Mouse (Mus musculus) spleen, adult 2 months (tissue): Measurements from ENCODE around the gene Gm10031. TPM values are rescaled to one million over a fixed set of nuclear protein-coding genes. Genes with fewer than 3 reads are reported as not detected.
"Not testable (repeated sequence)": the region's sequence is repeated elsewhere in the genome, so short reads cannot be mapped to it uniquely, and the experiment has no call there.

ENCODE experiments used
- DNase-seq, 2 experiments: peaks; one replicate each; pipeline versions ENCODE4 v3.0.0 to v3.0.0-alpha.2; 2012 to 2021; ENCODE audit warnings: low spot score in 2 of 2, low read depth in 1 of 2
- H3K27ac ChIP-seq: fragments of 200-500 bp; 2 replicates; pipeline ENCODE4 v1.5.1; 2012; ENCODE audit warnings: low read length, inconsistent platforms; ENCODE audit not compliant: insufficient read depth
- H3K27me3 ChIP-seq: fragments of 200-500 bp; 2 replicates; pipeline ENCODE4 v1.6.1; 2012; ENCODE audit warnings: mild to moderate bottlenecking, moderate library complexity, low read length, inconsistent platforms; ENCODE audit not compliant: control insufficient read depth, insufficient read depth
- H3K36me3 ChIP-seq: fragments of 200-500 bp; 2 replicates; pipeline ENCODE4 v1.6.1; 2012; ENCODE audit warnings: mild to moderate bottlenecking, low read length, inconsistent platforms; ENCODE audit not compliant: control insufficient read depth, insufficient read depth
- H3K4me1 ChIP-seq: fragments of 200-500 bp; 2 replicates; pipeline ENCODE4 v1.6.1; 2011; ENCODE audit warnings: inconsistent platforms; ENCODE audit not compliant: control insufficient read depth, insufficient read depth, insufficient read length
- H3K4me3 ChIP-seq: fragments of 200-500 bp; 2 replicates; pipeline ENCODE4 v1.5.1; 2011; ENCODE audit warnings: mild to moderate bottlenecking, inconsistent platforms; ENCODE audit not compliant: insufficient read depth, insufficient read length; ENCODE audit errors: extremely low read depth
- CTCF ChIP-seq: fragments of 200-500 bp; IDR thresholded peaks from 2 replicates; pipeline ENCODE4 v1.5.1; 2011; ENCODE audit warnings: mild to moderate bottlenecking, inconsistent platforms; ENCODE audit not compliant: insufficient read depth, insufficient read length, insufficient replicate concordance; ENCODE audit errors: extremely low read depth
- POLR2A ChIP-seq: fragments of 200-500 bp; IDR thresholded peaks from 2 replicates; pipeline ENCODE4 v1.6.1; 2011; ENCODE audit warnings: low read depth, low read length, inconsistent platforms
- WGBS: fragments of 180-500 bp; shearing (Covaris S2); methylation state at CpG from one replicate; pipeline ENCODE4 v1.1.7; 2018; 5-methylcytosine and 5-hydroxymethylcytosine counted together
- polyA plus RNA-seq: library from polyadenylated mRNA; depleted of rRNA; stranded (reverse); fragments of >200 nt; gene quantifications from 2 replicates; pipeline ENCODE4 v1.2.3, GENCODE M21; 2012; rRNA removed

Gm10031 gene
- polyA plus RNA-seq = 15.4 and 17.3 TPM in 2 replicates

- not testable (repeated sequence) for H3K27me3 ChIP-seq, H3K36me3 ChIP-seq, H3K4me3 ChIP-seq, H3K4me1 ChIP-seq, H3K27ac ChIP-seq, DNase-seq
- 94% methylated on average over 22 of the region's 22 CpGs for WGBS
Observed at GRCm38 (mm10) chr1:156523842-156524241, at the start of gene Gm10031. Gm10031 (plus strand) TSS chr1:156524012.

- Histone ChIP-seq H3K4me3 (no peak overlapping the region), H3K4me1 (peaks cover 12% of the 10 kb centered on the region), H3K36me3 (no peaks in the 10 kb centered on the region), H3K27ac (no peak overlapping the region), H3K27me3 (no peaks in the 10 kb centered on the region)
- TF ChIP-seq POLR2A (no peak), CTCF (no peak)
- WGBS = 89% methylated on average over 3 of the region's 3 CpGs
- no peak for DNase-seq
Observed at GRCm38 (mm10) chr1:156474854-156475253, 49.0 kb upstream of the Gm10031 start.

GRCm38 (mm10) chr1:156476016-156476415, 47.8 kb upstream of the Gm10031 start:
- Histone ChIP-seq H3K4me3 (no peak overlapping the region), H3K36me3 (no peaks in the 10 kb centered on the region), H3K27me3 (no peaks in the 10 kb centered on the region), H3K27ac (no peak overlapping the region), H3K4me1 (peaks cover 12% of the 10 kb centered on the region)
- TF ChIP-seq POLR2A = no peak
- TF ChIP-seq CTCF = no peak
- DNase-seq = no peak
- 82% methylated on average over 2 of the region's 2 CpGs for WGBS

- Histone ChIP-seq H3K27ac (no peak overlapping the region), H3K4me1 (peaks cover 12% of the 10 kb centered on the region), H3K4me3 (no peak overlapping the region), H3K36me3 (no peaks in the 10 kb centered on the region), H3K27me3 (no peaks in the 10 kb centered on the region)
- TF ChIP-seq POLR2A (no peak), CTCF (no peak)
- DNase-seq = no peak
- 89% methylated on average over 7 of the region's 7 CpGs for WGBS
Observed at GRCm38 (mm10) chr1:156476535-156476934, 47.3 kb upstream of the Gm10031 start.

- 94% methylated on average over 3 of the region's 3 CpGs for WGBS
- Histone ChIP-seq H3K27me3 (no peaks in the 10 kb centered on the region), H3K36me3 (no peaks in the 10 kb centered on the region), H3K27ac (no peak overlapping the region), H3K4me3 (no peak overlapping the region), H3K4me1 (no peaks in the 10 kb centered on the region)
- DNase-seq = no peak
- TF ChIP-seq POLR2A = no peak
- TF ChIP-seq CTCF = no peak
Observed at GRCm38 (mm10) chr1:156481826-156482225, 42.0 kb upstream of the Gm10031 start.

GRCm38 (mm10) chr1:156487498-156487897, 36.3 kb upstream of the Gm10031 start:
- Histone ChIP-seq H3K4me3 (no peak overlapping the region), H3K36me3 (no peaks in the 10 kb centered on the region), H3K27me3 (no peaks in the 10 kb centered on the region), H3K27ac (no peak overlapping the region), H3K4me1 (no peaks in the 10 kb centered on the region)
- no peak for DNase-seq
- WGBS = 94% methylated on average over 7 of the region's 7 CpGs
- TF ChIP-seq POLR2A (no peak), CTCF (no peak)

- WGBS = 88% methylated on average over 5 of the region's 5 CpGs
- Histone ChIP-seq H3K27me3 (no peaks in the 10 kb centered on the region), H3K4me1 (no peaks in the 10 kb centered on the region), H3K36me3 (no peaks in the 10 kb centered on the region), H3K27ac (no peak overlapping the region), H3K4me3 (no peak overlapping the region)
- TF ChIP-seq CTCF (no peak), POLR2A (no peak)
- no peak for DNase-seq
Observed at GRCm38 (mm10) chr1:156488031-156488430, 35.8 kb upstream of the Gm10031 start.
